Mouse (Mus musculus) midbrain, embryonic 13.5 days (tissue): Measurements from ENCODE around the gene Bzw2. TPM values are rescaled to one million over a fixed set of nuclear protein-coding genes. Genes with fewer than 3 reads are reported as not detected.
A peak's percentile ranks its signal among the peaks of the same experiment; 100 is the strongest.

ENCODE experiments used
- ATAC-seq: fragments of 200-750 bp; cut with Nextera tagmentation; 2 replicates; pipeline ENCODE4 v1.8.0; 2017; ENCODE audit warnings: mild to moderate bottlenecking, moderate TSS enrichment, moderate library complexity
- H3K27ac ChIP-seq: fragments of 300-500 bp; sonication (generic); 2 replicates; pipeline ENCODE4 v1.5.1; 2015; ENCODE audit warnings: inconsistent platforms, mild to moderate bottlenecking, moderate library complexity
- H3K27me3 ChIP-seq: fragments of 300-500 bp; sonication (generic); 2 replicates; pipeline ENCODE4 v1.6.1; 2015; ENCODE audit warnings: mild to moderate bottlenecking, inconsistent platforms
- H3K36me3 ChIP-seq: fragments of 300-500 bp; sonication (generic); 2 replicates; pipeline ENCODE4 v1.6.1; 2015; ENCODE audit warnings: mild to moderate bottlenecking, inconsistent platforms
- H3K4me1 ChIP-seq: fragments of 300-500 bp; sonication (generic); replicated peaks from 2 replicates; pipeline ENCODE4 v1.6.1; 2015; ENCODE audit warnings: inconsistent platforms
- H3K4me2 ChIP-seq: fragments of 300-500 bp; sonication (generic); replicated peaks from 2 replicates; pipeline ENCODE4 v1.6.1; 2015; ENCODE audit warnings: moderate library complexity, mild to moderate bottlenecking, inconsistent platforms
- H3K4me3 ChIP-seq: fragments of 300-500 bp; sonication (generic); replicated peaks from 2 replicates; pipeline ENCODE4 v1.5.1; 2015; ENCODE audit warnings: mild to moderate bottlenecking, inconsistent platforms
- H3K9ac ChIP-seq: fragments of 300-500 bp; sonication (generic); replicated peaks from 2 replicates; pipeline ENCODE4 v1.6.1; 2015; ENCODE audit warnings: mild to moderate bottlenecking, inconsistent platforms
- H3K9me3 ChIP-seq: fragments of 300-500 bp; sonication (generic); 2 replicates; pipeline ENCODE4 v1.6.1; 2016; ENCODE audit warnings: mild to moderate bottlenecking, inconsistent platforms
- WGBS: fragments of 180-500 bp; shearing (Covaris S2); methylation state at CpG from one replicate; pipeline ENCODE4 v1.1.7; 2015; 5-methylcytosine and 5-hydroxymethylcytosine counted together
- polyA plus RNA-seq: library from polyadenylated mRNA; unstranded; fragments of >200 nt; fragmentation: Nextera tagmentation; extraction: Ambion mirVana; gene quantifications from 2 replicates; pipeline ENCODE4 v1.2.1, GENCODE M21; 2015

Bzw2 gene
- polyA plus RNA-seq, 1 experiment from 2014 or later: 388 TPM

- Histone ChIP-seq H3K9me3 (no peaks in the 10 kb centered on the region), H3K4me3 (no peak overlapping the region), H3K9ac (no peak overlapping the region), H3K27ac (no peak overlapping the region), H3K27me3 (no peaks in the 10 kb centered on the region), H3K36me3 (peaks cover 51% of the 10 kb centered on the region), H3K4me2 (no peak overlapping the region), H3K4me1 (no peaks in the 10 kb centered on the region)
- 91% methylated on average over 3 of the region's 3 CpGs for WGBS
- ATAC-seq: no peak
Observed at GRCm38 (mm10) chr12:36132668-36133067, 25.2 kb downstream of the Bzw2 start.

- H3K27me3 ChIP-seq: no peaks in the 10 kb centered on the region
- no peaks in the 10 kb centered on the region for H3K9me3 ChIP-seq
- H3K4me1 ChIP-seq: no peaks in the 10 kb centered on the region
- H3K36me3 ChIP-seq: peaks cover 50% of the 10 kb centered on the region
- ATAC-seq: no peak
- H3K4me3 ChIP-seq: no peak overlapping the region
- no peak overlapping the region for H3K4me2 ChIP-seq
- whole genome bisulfite sequencing: 94% methylated on average over 2 of the region's 2 CpGs
- no peak overlapping the region for H3K27ac ChIP-seq
- no peak overlapping the region for H3K9ac ChIP-seq
Observed at GRCm38 (mm10) chr12:36132254-36132653, 25.6 kb downstream of the Bzw2 start.

- H3K9ac ChIP-seq: no peak overlapping the region
- H3K27ac ChIP-seq: no peak overlapping the region
- no peak overlapping the region for H3K4me3 ChIP-seq
- peaks cover 47% of the 10 kb centered on the region for H3K36me3 ChIP-seq
- no peaks in the 10 kb centered on the region for H3K9me3 ChIP-seq
- WGBS: 96% methylated on average over 5 of the region's 5 CpGs
- no peaks in the 10 kb centered on the region for H3K27me3 ChIP-seq
- no peaks in the 10 kb centered on the region for H3K4me1 ChIP-seq
- H3K4me2 ChIP-seq: no peak overlapping the region
- ATAC-seq: no peak
Observed at GRCm38 (mm10) chr12:36129826-36130225, 28.1 kb downstream of the Bzw2 start.

GRCm38 (mm10) chr12:36126049-36126448 is 31.8 kb downstream of the Bzw2 start:
- Histone ChIP-seq H3K4me1 (no peaks in the 10 kb centered on the region), H3K27ac (no peak overlapping the region), H3K27me3 (no peaks in the 10 kb centered on the region), H3K9ac (no peak overlapping the region), H3K4me2 (no peak overlapping the region), H3K9me3 (no peaks in the 10 kb centered on the region), H3K4me3 (no peak overlapping the region), H3K36me3 (peaks cover 48% of the 10 kb centered on the region)
- no peak for ATAC-seq
- 93% methylated on average over 5 of the region's 5 CpGs for WGBS

GRCm38 (mm10) chr12:36119244-36119643 is 38.6 kb downstream of the Bzw2 start:
- ATAC-seq: no peak

GRCm38 (mm10) chr12:36117161-36117560 is 40.7 kb downstream of the Bzw2 start:
- Histone ChIP-seq H3K4me1 (no peaks in the 10 kb centered on the region), H3K9me3 (no peaks in the 10 kb centered on the region), H3K4me2 (no peak overlapping the region), H3K27me3 (no peaks in the 10 kb centered on the region), H3K27ac (no peak overlapping the region), H3K9ac (no peak overlapping the region), H3K4me3 (no peak overlapping the region), H3K36me3 (peaks cover 83% of the 10 kb centered on the region)
- WGBS: 95% methylated on average over 6 of the region's 6 CpGs
- ATAC-seq: no peak

More at GRCm38 (mm10) chr12:36119244-36119643, 38.6 kb downstream of the Bzw2 start:
- Histone ChIP-seq H3K27ac (no peak overlapping the region), H3K4me3 (no peak overlapping the region), H3K36me3 (peaks cover 83% of the 10 kb centered on the region), H3K4me1 (no peaks in the 10 kb centered on the region), H3K9me3 (no peaks in the 10 kb centered on the region), H3K4me2 (no peak overlapping the region), H3K27me3 (no peaks in the 10 kb centered on the region), H3K9ac (no peak overlapping the region)
- 95% methylated on average over 3 of the region's 3 CpGs for WGBS

- H3K9me3 ChIP-seq: no peaks in the 10 kb centered on the region
- no peak overlapping the region for H3K27ac ChIP-seq
- H3K27me3 ChIP-seq: no peaks in the 10 kb centered on the region
- peaks cover 91% of the 10 kb centered on the region for H3K36me3 ChIP-seq
- no peak overlapping the region for H3K4me2 ChIP-seq
- H3K4me3 ChIP-seq: no peak overlapping the region
- H3K4me1 ChIP-seq: no peaks in the 10 kb centered on the region
- H3K9ac ChIP-seq: no peak overlapping the region
- WGBS: 96% methylated on average over 3 of the region's 3 CpGs
- no peak for ATAC-seq
Observed at GRCm38 (mm10) chr12:36112081-36112480, 45.8 kb downstream of the Bzw2 start.

- Histone ChIP-seq H3K4me2 (no peak overlapping the region), H3K9ac (no peak overlapping the region), H3K4me3 (no peak overlapping the region), H3K27ac (no peak overlapping the region), H3K9me3 (no peaks in the 10 kb centered on the region), H3K27me3 (no peaks in the 10 kb centered on the region), H3K4me1 (no peaks in the 10 kb centered on the region), H3K36me3 (peaks cover 88% of the 10 kb centered on the region)
- 94% methylated on average over 5 of the region's 5 CpGs for WGBS
- no peak for ATAC-seq
Observed at GRCm38 (mm10) chr12:36111110-36111509, 46.8 kb downstream of the Bzw2 start.

GRCm38 (mm10) chr12:36110457-36110856 is 47.4 kb downstream of the Bzw2 start:
- H3K9ac ChIP-seq: no peak overlapping the region
- no peaks in the 10 kb centered on the region for H3K27me3 ChIP-seq
- WGBS: 94% methylated on average over 5 of the region's 5 CpGs
- ATAC-seq: no peak
- no peaks in the 10 kb centered on the region for H3K9me3 ChIP-seq
- H3K4me3 ChIP-seq: no peak overlapping the region
- H3K27ac ChIP-seq: no peak overlapping the region
- no peaks in the 10 kb centered on the region for H3K4me1 ChIP-seq
- H3K4me2 ChIP-seq: no peak overlapping the region
- H3K36me3 ChIP-seq: peaks cover 85% of the 10 kb centered on the region

- no peak overlapping the region for H3K27ac ChIP-seq
- H3K4me3 ChIP-seq: no peak overlapping the region
- no peak for ATAC-seq
- H3K36me3 ChIP-seq: peaks cover 79% of the 10 kb centered on the region
- H3K4me2 ChIP-seq: no peak overlapping the region
- 93% methylated on average over 5 of the region's 5 CpGs for WGBS
- H3K9me3 ChIP-seq: no peaks in the 10 kb centered on the region
- H3K4me1 ChIP-seq: no peaks in the 10 kb centered on the region
- H3K27me3 ChIP-seq: no peaks in the 10 kb centered on the region
- H3K9ac ChIP-seq: no peak overlapping the region
Observed at GRCm38 (mm10) chr12:36108442-36108841, 49.4 kb downstream of the Bzw2 start.

- H3K36me3 ChIP-seq: peaks cover 52% of the 10 kb centered on the region
Observed at GRCm38 (mm10) chr12:36103592-36103910, 54.3 kb downstream of the Bzw2 start.

GRCm38 (mm10) chr12:36102733-36103591 is 54.9 kb downstream of the Bzw2 start:
- no peak overlapping the region for H3K27ac ChIP-seq
- H3K36me3 ChIP-seq: peaks cover 52% of the 10 kb centered on the region
- peak; percentile 66 for ATAC-seq
- no peaks in the 10 kb centered on the region for H3K4me1 ChIP-seq
- H3K9ac ChIP-seq: no peak overlapping the region
- H3K27me3 ChIP-seq: no peaks in the 10 kb centered on the region
- no peak overlapping the region for H3K4me3 ChIP-seq
- H3K4me2 ChIP-seq: no peak overlapping the region
- no peaks in the 10 kb centered on the region; the same call in 1 of the 2 replicates for H3K9me3 ChIP-seq
- WGBS: 86% methylated on average over 8 of the region's 8 CpGs

More at GRCm38 (mm10) chr12:36103592-36103910, 54.3 kb downstream of the Bzw2 start:
- H3K27me3 ChIP-seq: no peaks in the 10 kb centered on the region
- H3K9me3 ChIP-seq: no peaks in the 10 kb centered on the region; the same call in 1 of the 2 replicates
- H3K9ac ChIP-seq: no peak overlapping the region
- 0 out of 2 replicates have a peak, but pooled peaks have one; percentile 17 for ATAC-seq
- H3K4me2 ChIP-seq: no peak overlapping the region
- 93% methylated on average over 4 of the region's 4 CpGs for WGBS
- no peak overlapping the region for H3K27ac ChIP-seq
- H3K4me1 ChIP-seq: no peaks in the 10 kb centered on the region
- no peak overlapping the region for H3K4me3 ChIP-seq
